Mouse (Mus musculus): ENCODE data around the gene Sh3bgrl2.

The Sh3bgrl2 gene

GRCm38 (mm10) chr9:83547830-83548689, at the start of gene Sh3bgrl2:
Sh3bgrl2 (plus strand) TSS chr9:83548327.
- peak; percentile 89 for DNase-seq (ENCODE audit: low spot score)

GRCm38 (mm10) chr9:83519081-83519480, 29.0 kb upstream of the Sh3bgrl2 start:
- DNase-seq (ENCODE audit: low spot score): peak; percentile 8

- no peak for DNase-seq (ENCODE audit: low spot score)
Observed at GRCm38 (mm10) chr9:83519510-83520155, 28.5 kb upstream of the Sh3bgrl2 start.

GRCm38 (mm10) chr9:83527341-83528060, 20.6 kb upstream of the Sh3bgrl2 start:
- no peak for DNase-seq (ENCODE audit: low spot score)

GRCm38 (mm10) chr9:83533044-83533769, 14.9 kb upstream of the Sh3bgrl2 start:
- no peak for DNase-seq (ENCODE audit: low spot score)

GRCm38 (mm10) chr9:83536959-83537358, 11.2 kb upstream of the Sh3bgrl2 start:
- DNase-seq (ENCODE audit: low spot score): no peak

GRCm38 (mm10) chr9:83537510-83537909, 10.6 kb upstream of the Sh3bgrl2 start:
- no peak for DNase-seq (ENCODE audit: low spot score)

- no peak for DNase-seq (ENCODE audit: low spot score)
Observed at GRCm38 (mm10) chr9:83537921-83538536, 10.1 kb upstream of the Sh3bgrl2 start.

- DNase-seq (ENCODE audit: low spot score): no peak
Observed at GRCm38 (mm10) chr9:83539809-83540491, 8.2 kb upstream of the Sh3bgrl2 start.

- no peak for DNase-seq (ENCODE audit: low spot score)
Observed at GRCm38 (mm10) chr9:83540492-83540857, 7.7 kb upstream of the Sh3bgrl2 start.

- no peak for DNase-seq (ENCODE audit: low spot score)
Observed at GRCm38 (mm10) chr9:83540975-83541374, 7.2 kb upstream of the Sh3bgrl2 start.

GRCm38 (mm10) chr9:83545240-83545639, 2.9 kb upstream of the Sh3bgrl2 start:
- no peak for DNase-seq (ENCODE audit: low spot score)

- no peak for DNase-seq (ENCODE audit: low spot score)
Observed at GRCm38 (mm10) chr9:83546316-83546715, 1.8 kb upstream of the Sh3bgrl2 start.

GRCm38 (mm10) chr9:83547229-83547628, 898 bp upstream of the Sh3bgrl2 start:
- no peak for DNase-seq (ENCODE audit: low spot score)

GRCm38 (mm10) chr9:83549866-83550265, 1.7 kb downstream of the Sh3bgrl2 start:
- no peak for DNase-seq (ENCODE audit: low spot score)

GRCm38 (mm10) chr9:83551116-83551515, 3.0 kb downstream of the Sh3bgrl2 start:
- no peak for DNase-seq (ENCODE audit: low spot score)

- no peak for DNase-seq (ENCODE audit: low spot score)
Observed at GRCm38 (mm10) chr9:83551632-83552031, 3.5 kb downstream of the Sh3bgrl2 start.

GRCm38 (mm10) chr9:83555580-83555979, 7.5 kb downstream of the Sh3bgrl2 start:
- no peak for DNase-seq (ENCODE audit: low spot score)

- no peak for DNase-seq (ENCODE audit: low spot score)
Observed at GRCm38 (mm10) chr9:83556236-83556635, 8.1 kb downstream of the Sh3bgrl2 start.

GRCm38 (mm10) chr9:83556780-83557771, 8.9 kb downstream of the Sh3bgrl2 start:
- no peak for DNase-seq (ENCODE audit: low spot score)
